Mouse (Mus musculus) heart, embryonic 13.5 days (tissue): Measurements from ENCODE around the gene Nudt3. TPM values are rescaled to one million over a fixed set of nuclear protein-coding genes. Genes with fewer than 3 reads are reported as not detected.

Experiments used
- ATAC-seq: fragments of 200-750 bp; cut with Nextera tagmentation; 2 replicates; pipeline ENCODE4 v1.8.0; 2017; ENCODE audit warnings: moderate TSS enrichment; ENCODE audit not compliant: insufficient number of reproducible peaks, low FRiP score, low TSS enrichment; ENCODE audit errors: extremely low read depth
- H3K27ac ChIP-seq: fragments of 300-500 bp; sonication (generic); replicated peaks from 2 replicates; pipeline ENCODE4 v1.5.1; 2015; ENCODE audit warnings: moderate library complexity, mild to moderate bottlenecking, inconsistent platforms
- H3K27me3 ChIP-seq: fragments of 300-500 bp; sonication (generic); replicated peaks from 2 replicates; pipeline ENCODE4 v1.6.1; 2015; ENCODE audit warnings: mild to moderate bottlenecking, inconsistent platforms
- H3K36me3 ChIP-seq: fragments of 300-500 bp; sonication (generic); 2 replicates; pipeline ENCODE4 v1.6.1; 2015; ENCODE audit warnings: mild to moderate bottlenecking, inconsistent platforms
- H3K4me1 ChIP-seq: fragments of 300-500 bp; sonication (generic); 2 replicates; pipeline ENCODE4 v1.6.1; 2015; ENCODE audit warnings: inconsistent platforms
- H3K4me2 ChIP-seq: fragments of 300-500 bp; sonication (generic); 2 replicates; pipeline ENCODE4 v1.6.1; 2015; ENCODE audit warnings: inconsistent platforms, mild to moderate bottlenecking, moderate library complexity
- H3K4me3 ChIP-seq: fragments of 300-500 bp; sonication (generic); 2 replicates; pipeline ENCODE4 v1.5.1; 2015; ENCODE audit warnings: moderate library complexity, mild to moderate bottlenecking, inconsistent platforms
- H3K9ac ChIP-seq: fragments of 300-500 bp; sonication (generic); 2 replicates; pipeline ENCODE4 v1.6.1; 2015; ENCODE audit warnings: inconsistent platforms, mild to moderate bottlenecking, moderate library complexity
- H3K9me3 ChIP-seq: fragments of 300-500 bp; sonication (generic); 2 replicates; pipeline ENCODE4 v1.6.1; 2016; ENCODE audit warnings: inconsistent platforms
- WGBS: fragments of 180-500 bp; shearing (Covaris S2); methylation state at CpG from one replicate; pipeline ENCODE4 v1.1.7; 2015; ENCODE audit warnings: mixed read lengths; 5-methylcytosine and 5-hydroxymethylcytosine counted together
- polyA plus RNA-seq: library from polyadenylated mRNA; unstranded; fragments of >200 nt; fragmentation: Nextera tagmentation; extraction: Ambion mirVana; gene quantifications from 2 replicates; pipeline ENCODE4 v1.2.1, GENCODE M21; 2015

The Nudt3 gene
- polyA plus RNA-seq, 1 experiment from 2014 or later: 98.8 TPM

DNA sequence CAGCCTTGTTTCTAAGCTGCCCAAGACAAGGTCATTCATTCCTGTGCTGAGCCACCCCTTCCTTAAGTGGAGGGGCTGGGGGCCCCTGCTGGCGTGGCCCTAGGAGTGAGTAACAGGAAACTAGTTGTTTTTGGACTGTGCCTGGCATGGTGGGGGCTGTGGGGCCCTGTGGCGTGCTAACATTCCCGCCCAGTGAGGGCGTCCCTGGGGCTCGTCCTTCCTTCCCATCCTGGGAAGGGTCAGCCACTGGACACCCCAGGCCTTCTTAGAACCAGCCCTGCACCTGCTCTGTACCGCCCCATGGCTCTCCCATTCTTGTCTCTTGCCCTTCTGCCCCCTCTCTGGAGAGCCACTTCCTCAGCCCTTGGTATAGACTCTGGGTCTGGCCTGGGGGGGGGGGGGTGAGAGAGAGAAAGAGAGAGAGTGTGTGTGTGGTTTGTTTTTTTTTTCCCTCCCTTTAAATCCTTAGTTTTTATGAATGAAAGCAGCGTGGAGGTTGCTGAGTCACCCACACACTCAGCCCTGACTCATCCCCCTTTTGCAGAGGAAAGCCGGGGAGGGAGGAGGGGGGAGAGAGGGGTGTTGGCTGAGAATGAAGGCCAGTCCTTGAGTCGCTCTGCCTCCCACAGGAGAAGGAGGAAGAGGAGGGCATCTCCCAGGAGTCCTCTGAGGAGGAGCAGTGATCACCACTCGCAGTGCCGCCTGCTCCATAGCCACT is 61.3 kb downstream of the Nudt3 start:
- Histone ChIP-seq H3K4me1 (peaks cover 60% of the 10 kb centered on the region), H3K4me3 (no peak overlapping the region), H3K9me3 (no peaks in the 10 kb centered on the region), H3K27me3 (no peaks in the 10 kb centered on the region), H3K4me2 (no peak overlapping the region), H3K9ac (peak overlapping the region; percentile 50), H3K27ac (0 out of 2 replicates have a peak overlapping the region, but pooled peaks have one; percentile 0), H3K36me3 (peaks cover 26% of the 10 kb centered on the region)
- no peak for ATAC-seq
- 41% methylated on average over 10 of the region's 11 CpGs for WGBS

DNA sequence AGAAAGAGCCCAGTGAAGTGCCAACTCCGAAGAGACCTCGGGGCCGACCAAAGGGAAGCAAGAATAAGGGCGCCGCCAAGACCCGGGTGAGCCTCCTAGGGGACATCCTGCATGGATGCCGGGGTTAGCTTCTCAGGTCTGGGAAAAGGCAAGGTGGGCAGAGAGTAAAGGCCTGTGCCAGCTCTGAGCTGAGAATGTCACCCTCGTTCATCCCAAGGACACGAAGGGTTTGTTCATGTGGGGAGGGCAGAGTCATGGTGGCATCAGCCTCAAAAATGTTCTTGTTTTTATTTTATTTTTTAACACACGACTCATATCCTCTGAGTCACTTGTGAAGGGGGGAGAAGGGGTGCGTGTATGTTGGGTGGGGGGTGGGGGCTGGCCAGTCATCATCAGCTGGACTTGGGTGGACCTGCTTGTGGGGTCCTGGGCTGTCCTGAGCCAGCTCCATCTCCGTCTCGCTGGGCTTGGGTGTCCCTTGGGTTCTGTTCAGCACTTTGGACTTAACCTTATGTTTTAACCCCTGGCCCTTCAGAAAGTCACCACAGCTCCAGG is 62.3 kb downstream of the Nudt3 start:
- ATAC-seq: no peak
- peaks cover 52% of the 10 kb centered on the region for H3K4me1 ChIP-seq
- no peak overlapping the region for H3K9ac ChIP-seq
- 84% methylated on average over 13 of the region's 13 CpGs for WGBS
- no peak overlapping the region for H3K4me3 ChIP-seq
- no peaks in the 10 kb centered on the region for H3K9me3 ChIP-seq
- no peaks in the 10 kb centered on the region for H3K27me3 ChIP-seq
- H3K27ac ChIP-seq: no peak overlapping the region
- peaks cover 26% of the 10 kb centered on the region for H3K36me3 ChIP-seq
- H3K4me2 ChIP-seq: no peak overlapping the region

DNA sequence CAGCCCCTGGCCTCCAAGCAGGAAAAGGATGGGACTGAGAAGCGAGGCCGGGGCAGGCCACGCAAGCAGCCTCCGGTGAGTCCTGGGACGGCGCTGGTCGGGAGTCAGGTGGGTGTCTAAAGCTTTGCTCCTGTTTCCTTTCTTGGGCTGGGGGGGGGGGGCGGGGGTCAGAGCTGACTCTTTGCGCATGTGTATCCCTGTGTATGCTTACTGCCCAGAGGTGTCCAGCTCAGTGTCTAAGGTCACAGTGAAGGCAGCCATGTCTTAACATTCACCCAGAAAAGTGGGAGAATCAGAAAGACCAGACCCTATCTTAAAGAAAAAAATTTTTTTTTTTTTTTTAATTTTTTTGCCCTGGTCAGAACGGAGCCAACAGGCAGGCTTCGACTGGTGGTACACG is 63.7 kb downstream of the Nudt3 start:
- peaks cover 58% of the 10 kb centered on the region for H3K4me1 ChIP-seq
- no peaks in the 10 kb centered on the region for H3K9me3 ChIP-seq
- no peaks in the 10 kb centered on the region for H3K27me3 ChIP-seq
- H3K4me2 ChIP-seq: no peak overlapping the region
- peaks cover 26% of the 10 kb centered on the region for H3K36me3 ChIP-seq
- ATAC-seq: no peak
- no peak overlapping the region for H3K9ac ChIP-seq
- 67% methylated on average over 12 of the region's 12 CpGs for WGBS
- H3K4me3 ChIP-seq: no peak overlapping the region
- H3K27ac ChIP-seq: no peak overlapping the region

DNA sequence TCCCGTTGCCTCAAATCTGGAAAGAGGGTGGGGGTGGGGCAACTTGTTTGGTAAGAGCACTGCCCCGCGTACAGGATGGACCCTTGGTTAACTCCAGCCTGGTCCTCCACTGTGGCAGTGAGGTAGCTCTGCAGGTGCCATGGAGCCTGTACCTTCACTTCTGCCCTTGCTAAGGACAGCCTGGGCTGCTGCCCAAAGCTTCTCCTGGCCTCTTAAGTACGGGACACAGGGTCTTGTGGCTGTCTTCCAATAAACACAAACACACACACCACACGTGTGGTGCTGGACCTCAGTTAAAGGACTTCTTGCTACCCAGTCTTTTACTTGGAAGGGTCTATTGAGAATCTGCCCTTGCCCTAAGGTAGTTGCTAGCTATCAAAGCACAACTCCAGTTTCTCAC is 64.5 kb downstream of the Nudt3 start:
- H3K4me1 ChIP-seq: peaks cover 59% of the 10 kb centered on the region

DNA sequence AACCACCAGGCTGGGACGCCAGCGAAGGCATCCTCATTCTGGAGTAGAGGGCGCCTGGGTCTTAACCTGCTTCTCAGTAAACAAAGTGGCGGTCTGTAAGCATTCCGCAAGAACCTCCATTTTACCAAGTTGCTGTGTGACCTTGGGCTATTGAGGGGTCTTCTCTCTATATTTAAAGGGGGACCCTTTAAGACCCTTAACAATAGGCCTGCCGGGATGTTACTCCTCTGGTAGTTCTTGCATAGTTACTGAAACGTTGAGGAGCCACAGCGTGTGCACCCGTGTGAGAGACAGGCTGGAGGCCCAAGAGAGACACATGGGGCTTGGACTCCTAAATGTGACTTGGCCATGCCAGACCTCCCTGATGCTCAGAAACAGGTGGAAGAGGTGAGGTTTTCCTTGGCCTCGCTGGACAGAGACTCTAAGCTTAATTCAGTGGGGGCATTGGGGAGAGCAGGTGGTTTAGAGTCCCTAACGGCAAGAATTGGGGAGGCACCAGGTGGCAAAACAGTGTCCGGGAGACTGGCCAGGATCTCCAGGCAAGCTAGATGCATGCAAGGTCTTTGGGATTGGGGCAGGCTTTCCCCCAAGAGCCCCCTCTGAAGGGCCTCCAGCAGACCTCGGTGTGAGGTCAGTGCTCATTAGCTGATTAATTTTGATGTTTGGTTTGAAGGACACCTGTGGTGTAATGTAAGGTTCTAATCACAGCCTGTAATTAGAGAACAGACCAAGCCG is 65.2 kb downstream of the Nudt3 start:
- ATAC-seq: no peak
- H3K27ac ChIP-seq: peak overlapping the region; percentile 97

More for the DNA sequence above, 64.5 kb downstream of the Nudt3 start:
- Histone ChIP-seq H3K4me2 (peak overlapping the region; percentile 86), H3K4me3 (peak overlapping the region; percentile 88; the same call in 1 of the 2 replicates), H3K9ac (peak overlapping the region; percentile 64), H3K9me3 (no peaks in the 10 kb centered on the region), H3K27me3 (no peaks in the 10 kb centered on the region), H3K27ac (0 out of 2 replicates have a peak overlapping the region, but pooled peaks have one; percentile 13), H3K36me3 (peaks cover 24% of the 10 kb centered on the region)
- no peak for ATAC-seq
- 13% methylated on average over 5 of the region's 5 CpGs for WGBS

DNA sequence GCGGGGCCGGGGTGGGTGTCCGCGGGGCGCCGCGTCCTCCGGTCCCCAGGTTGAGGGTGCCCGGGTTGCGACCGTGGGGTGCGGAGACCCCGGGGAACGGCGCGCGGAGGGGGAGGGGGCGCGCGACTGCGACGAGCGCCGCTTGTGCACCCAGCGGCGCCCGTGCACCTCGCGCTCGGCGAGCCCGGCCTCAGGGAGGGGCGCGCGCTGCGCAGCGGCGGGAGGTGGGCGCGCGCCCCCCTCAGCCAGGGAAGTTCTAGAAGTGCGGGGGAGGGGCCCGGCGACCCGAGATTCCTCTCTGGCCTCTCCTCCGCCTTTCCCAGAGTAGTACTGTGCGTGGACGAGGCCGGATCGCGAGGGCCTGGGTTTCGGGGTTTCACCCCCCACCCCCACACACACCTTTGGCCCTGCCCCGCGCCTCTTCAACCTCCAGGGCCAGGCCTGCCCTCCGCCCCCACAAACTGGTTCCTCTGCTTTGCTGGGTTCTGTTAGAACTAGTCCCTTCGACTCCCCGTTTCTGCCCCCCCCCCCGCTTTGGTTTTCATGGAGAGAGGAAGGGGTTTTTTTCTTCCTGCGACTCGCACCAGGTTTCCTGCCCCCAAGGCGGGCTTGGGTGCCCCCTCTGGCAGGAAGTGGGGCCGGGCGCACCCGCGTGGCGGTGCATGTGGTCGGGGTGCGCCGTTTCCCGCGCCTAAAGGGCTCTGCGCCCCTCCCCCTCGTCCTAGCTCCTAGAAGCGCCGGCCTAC is 65.9 kb downstream of the Nudt3 start:
- peak overlapping the region; percentile 86 for H3K4me2 ChIP-seq
- peak overlapping the region; percentile 88 for H3K4me3 ChIP-seq
- peak overlapping the region; percentile 94 for H3K9ac ChIP-seq
- no peaks in the 10 kb centered on the region for H3K9me3 ChIP-seq
- H3K27me3 ChIP-seq: no peaks in the 10 kb centered on the region
- H3K4me1 ChIP-seq: peaks cover 64% of the 10 kb centered on the region
- H3K36me3 ChIP-seq: peaks cover 21% of the 10 kb centered on the region
- H3K27ac ChIP-seq: peak overlapping the region; percentile 97
- no peak; the same call in 1 of the 2 replicates for ATAC-seq
- under 1% methylated on average over 73 of the region's 75 CpGs for WGBS

More for the DNA sequence above, 65.2 kb downstream of the Nudt3 start:
- Histone ChIP-seq H3K4me3 (peak overlapping the region; percentile 88), H3K4me1 (peaks cover 61% of the 10 kb centered on the region), H3K9me3 (no peaks in the 10 kb centered on the region), H3K36me3 (peaks cover 21% of the 10 kb centered on the region), H3K4me2 (peak overlapping the region; percentile 86), H3K9ac (peak overlapping the region; percentile 94), H3K27me3 (no peaks in the 10 kb centered on the region)
- 10% methylated on average over 14 of the region's 14 CpGs for WGBS

DNA sequence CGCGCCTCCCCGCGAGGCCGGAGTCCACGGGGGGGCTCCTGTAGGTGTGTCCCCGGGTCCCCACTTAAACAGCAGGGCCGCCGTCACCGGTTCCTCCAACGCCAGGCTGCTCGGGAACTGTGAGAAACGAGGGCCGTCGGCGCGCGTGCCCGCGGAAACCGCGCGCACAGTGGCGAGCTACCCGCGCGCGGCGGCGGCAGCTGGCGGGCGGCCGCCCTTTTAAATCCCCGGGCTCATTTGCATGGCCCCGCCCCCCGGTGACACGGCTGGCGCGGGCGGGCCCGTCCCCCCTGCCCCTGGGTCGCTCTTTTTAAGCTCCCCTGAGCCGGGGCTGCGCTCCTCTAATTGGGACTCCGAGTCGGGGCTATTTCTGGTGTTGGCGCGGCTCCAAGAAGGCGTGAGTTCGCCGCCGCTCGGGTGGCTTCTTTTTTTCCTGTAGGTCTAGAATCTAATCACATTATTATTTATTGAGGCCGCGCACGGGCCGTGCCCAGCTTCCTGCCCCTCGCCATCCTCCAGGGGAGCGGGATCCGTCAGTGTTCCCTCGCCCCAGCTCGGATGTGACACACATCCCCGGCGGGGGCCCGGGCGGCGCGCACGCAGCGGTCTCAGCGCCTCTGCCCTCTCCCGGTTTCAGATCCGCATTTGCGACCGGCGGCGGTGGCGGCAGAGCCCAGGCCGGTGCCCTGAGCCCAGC is 66.8 kb downstream of the Nudt3 start, which contains the start of gene Hmga1:
Hmga1 (plus strand) TSS at position 183 of the 697 bp plus-strand sequence.
- WGBS: under 1% methylated on average over 78 of the region's 79 CpGs
- Histone ChIP-seq H3K36me3 (peaks cover 15% of the 10 kb centered on the region), H3K27me3 (no peaks in the 10 kb centered on the region), H3K4me3 (peak within 1 kb of the TSS; percentile 88), H3K9ac (peak within 1 kb of the TSS; percentile 94), H3K4me2 (peak within 1 kb of the TSS; percentile 86), H3K27ac (peak within 1 kb of the TSS; percentile 97), H3K4me1 (peaks cover 56% of the 10 kb centered on the region), H3K9me3 (no peaks in the 10 kb centered on the region)
- peak; percentile 64; the same call in 1 of the 2 replicates for ATAC-seq

DNA sequence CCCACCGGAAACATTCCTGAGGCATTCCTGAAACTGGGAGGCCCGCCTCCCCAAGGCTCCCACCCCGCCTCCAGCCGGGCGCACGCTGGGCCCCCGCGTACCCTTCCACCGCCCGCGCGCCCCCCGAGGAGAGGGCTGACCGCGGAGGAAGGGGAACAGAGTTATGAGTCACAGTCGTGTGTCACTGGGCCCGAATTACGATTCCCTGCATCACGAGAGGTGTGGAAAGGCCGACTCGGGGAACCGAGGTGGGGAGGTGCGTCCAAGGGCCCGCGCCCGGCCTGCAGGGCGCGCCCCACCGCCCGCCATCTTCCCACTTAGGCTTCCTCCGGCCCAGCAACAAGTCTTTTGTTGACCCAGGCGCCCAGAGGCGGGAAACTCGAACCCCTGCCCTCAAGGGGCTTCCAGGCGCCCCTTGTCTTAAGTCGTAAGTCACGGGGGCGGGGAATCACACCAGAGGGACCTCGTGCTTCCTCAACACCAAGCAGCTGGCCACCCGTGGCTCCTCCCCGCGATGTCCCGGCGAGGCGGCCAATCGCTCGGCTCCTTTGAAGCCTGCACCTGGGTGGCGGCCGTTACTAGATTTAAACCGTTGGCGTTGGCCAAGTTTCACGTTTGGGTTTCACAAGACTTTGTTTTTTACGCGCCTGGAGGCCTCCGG is 67.7 kb downstream of the Nudt3 start:
- Histone ChIP-seq H3K9me3 (no peaks in the 10 kb centered on the region), H3K27ac (peak overlapping the region; percentile 97), H3K27me3 (no peaks in the 10 kb centered on the region), H3K36me3 (peaks cover 7% of the 10 kb centered on the region), H3K4me3 (peak overlapping the region; percentile 88), H3K4me2 (peak overlapping the region; percentile 86), H3K4me1 (peaks cover 49% of the 10 kb centered on the region), H3K9ac (peak overlapping the region; percentile 84)
- peak; percentile 30; the same call in 1 of the 2 replicates for ATAC-seq
- under 1% methylated on average over 55 of the region's 55 CpGs for WGBS

DNA sequence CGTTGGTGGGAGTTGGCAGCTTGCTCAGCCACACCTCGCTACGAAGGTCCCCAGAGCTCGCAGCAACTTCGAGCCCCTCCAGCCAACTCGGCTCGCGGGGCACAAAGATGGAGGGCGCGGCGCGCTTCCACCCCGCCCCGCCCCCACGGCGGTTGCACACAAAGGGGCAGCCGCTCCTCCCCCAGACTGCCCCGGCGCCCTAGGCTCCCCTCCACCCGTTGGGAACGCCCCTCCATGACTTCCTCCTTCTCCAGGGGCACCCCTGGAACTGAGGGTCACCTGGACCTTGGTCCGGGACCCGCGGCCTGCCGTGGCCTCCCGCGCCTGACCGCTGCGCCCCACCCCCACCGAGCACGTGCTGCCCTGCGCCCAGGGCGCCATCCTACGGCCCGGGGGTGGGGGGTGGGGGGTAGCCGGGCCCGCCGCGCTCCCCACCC is 68.2 kb downstream of the Nudt3 start:
- Histone ChIP-seq H3K36me3 (peaks cover 3% of the 10 kb centered on the region), H3K4me3 (peak overlapping the region; percentile 88), H3K27ac (peak overlapping the region; percentile 97), H3K4me1 (peaks cover 49% of the 10 kb centered on the region), H3K27me3 (no peaks in the 10 kb centered on the region), H3K9me3 (no peaks in the 10 kb centered on the region), H3K4me2 (peak overlapping the region; percentile 86), H3K9ac (peak overlapping the region; percentile 84)
- WGBS: 2% methylated on average over 38 of the region's 39 CpGs
- ATAC-seq: no peak
